Mouse (Mus musculus) forelimb bud, embryonic 11.5 days (tissue): ENCODE data around the gene Traf3.

Experiments used
- DNase-seq: peaks from one replicate; pipeline ENCODE4 v3.0.0-alpha.2; 2012; ENCODE audit warnings: low read depth, low spot score

The Traf3 gene

DNA sequence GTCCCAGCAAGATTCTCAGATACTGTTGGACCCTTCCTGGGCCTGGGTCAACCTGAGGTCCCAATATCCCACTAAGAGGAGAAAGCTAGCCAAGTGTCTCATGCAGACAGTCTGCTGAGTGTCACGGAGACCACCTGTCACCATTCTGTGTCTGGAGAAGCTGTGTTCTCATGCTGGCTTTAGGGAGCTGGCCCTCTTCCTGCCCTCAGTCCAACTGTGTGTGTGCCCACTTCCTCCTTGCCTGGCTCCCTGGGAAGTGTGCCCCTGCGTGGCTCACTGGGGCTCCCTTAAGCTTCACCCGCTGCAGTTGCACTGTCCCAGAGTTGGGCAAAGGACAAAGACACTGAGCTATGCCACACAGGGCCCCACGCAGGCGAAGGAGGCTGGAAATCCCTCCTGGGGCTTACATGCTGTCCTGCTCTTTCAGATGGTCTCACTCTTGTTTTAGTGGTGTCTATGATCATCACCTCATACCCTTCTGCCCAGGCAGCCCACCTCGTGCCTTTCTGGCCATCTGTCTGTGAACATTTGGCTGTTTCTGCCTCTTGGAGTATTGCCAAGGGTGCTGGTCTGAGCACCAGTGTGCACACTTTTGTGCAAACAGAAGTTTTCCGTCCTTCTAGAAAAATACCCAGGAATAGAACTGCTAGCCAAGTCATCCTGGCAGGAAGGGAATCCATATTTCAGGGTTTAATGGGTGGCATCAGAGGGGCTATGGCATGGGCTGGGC, 13.0 kb upstream of the Traf3 start:
- DNase-seq = no peak

DNA sequence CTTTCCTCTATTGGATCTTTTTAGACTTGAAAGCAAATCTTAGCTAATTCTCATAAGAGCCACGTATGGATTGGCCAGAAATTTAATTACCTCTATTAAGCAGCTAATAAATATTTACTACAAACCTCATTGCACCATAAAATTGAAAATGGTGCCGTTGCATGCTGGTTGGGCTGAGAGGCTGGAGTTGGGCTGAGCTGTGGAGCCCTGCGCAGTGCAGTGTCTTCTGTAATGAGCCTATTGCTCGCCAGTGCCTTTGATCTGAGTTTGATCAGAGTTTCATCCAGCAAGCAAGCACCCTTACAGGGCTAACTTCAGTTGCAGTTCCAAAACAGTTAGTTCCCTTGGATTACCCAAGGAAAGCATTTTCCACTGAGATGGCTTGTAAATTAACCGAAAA, 12.2 kb upstream of the Traf3 start:
- DNase-seq = no peak

DNA sequence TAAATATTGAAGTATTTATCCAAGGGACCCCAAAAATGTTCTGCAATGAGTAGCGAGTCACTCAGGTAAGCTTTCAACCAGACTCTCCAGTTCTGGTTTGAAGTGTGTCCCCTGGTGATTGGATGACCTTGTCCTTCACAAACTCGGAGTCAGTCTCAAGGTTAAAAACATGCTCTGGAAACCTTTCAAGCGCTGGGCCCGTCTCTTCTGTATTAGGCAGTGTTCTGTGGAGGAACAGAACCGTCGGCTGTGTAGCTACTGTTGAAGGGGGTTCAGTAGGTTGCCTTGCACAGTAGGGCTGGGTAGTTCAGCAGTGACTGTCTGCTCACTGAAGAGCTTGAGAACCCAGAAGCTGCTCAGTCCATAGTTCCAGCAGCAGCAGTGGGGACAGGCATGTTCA, 11.5 kb upstream of the Traf3 start:
- DNase-seq = no peak

DNA sequence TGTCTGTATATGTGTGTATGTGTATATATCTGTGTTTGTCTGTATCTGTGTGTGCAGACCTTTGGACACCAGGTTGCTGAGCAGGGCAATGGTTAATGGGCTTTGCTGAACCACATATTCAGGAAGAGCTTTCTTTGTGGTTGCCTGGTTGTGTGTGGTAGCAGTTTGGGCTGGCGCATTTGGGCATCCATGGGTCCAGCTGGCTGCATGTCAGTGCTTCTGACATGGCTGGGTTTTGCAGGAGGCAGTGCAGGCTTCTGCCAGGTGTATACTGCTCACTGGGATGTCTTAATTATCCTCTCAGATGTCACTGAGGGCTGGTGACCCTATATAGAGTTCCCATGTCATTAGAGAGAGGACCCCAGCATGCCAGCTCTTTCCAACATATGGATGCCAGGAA, 10.4 kb upstream of the Traf3 start:
- DNase-seq = no peak

DNA sequence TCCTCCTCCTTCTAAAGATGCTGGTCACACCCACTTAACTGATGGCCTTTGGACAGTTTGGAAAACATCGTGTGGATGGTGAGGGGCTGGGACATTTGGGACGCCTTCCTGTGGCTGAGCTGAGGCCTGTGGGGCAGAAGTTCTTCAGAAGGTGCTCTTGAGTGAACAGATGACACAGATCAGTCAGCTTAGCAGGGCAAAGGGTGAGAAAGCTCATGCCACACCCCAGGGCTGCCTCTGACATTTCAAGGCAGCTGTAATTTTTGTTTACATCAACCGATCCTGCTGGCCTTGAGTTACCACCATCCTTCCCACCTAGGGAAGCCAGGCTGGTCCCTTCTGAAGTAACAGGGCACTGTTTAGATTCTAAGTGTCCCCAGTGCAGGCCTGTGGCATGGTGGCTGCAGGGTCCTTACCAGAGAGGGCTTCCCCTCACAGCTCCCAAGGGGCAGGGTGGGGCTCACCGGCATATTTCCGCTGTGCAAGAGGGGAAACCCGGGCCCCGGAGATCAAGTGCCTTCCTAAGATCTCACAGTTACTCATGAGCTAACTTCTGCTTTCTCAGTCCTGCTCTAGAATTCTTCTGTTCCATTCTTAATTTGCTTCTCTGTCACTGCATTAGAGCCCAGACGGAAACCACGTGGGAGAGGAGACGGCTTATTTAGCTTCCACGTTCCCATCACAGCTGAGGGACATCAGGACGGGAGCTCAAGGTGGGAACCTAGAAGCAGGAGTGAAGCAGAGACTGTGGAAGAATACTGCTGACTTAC, 6.3 kb upstream of the Traf3 start:
- no peak for DNase-seq

DNA sequence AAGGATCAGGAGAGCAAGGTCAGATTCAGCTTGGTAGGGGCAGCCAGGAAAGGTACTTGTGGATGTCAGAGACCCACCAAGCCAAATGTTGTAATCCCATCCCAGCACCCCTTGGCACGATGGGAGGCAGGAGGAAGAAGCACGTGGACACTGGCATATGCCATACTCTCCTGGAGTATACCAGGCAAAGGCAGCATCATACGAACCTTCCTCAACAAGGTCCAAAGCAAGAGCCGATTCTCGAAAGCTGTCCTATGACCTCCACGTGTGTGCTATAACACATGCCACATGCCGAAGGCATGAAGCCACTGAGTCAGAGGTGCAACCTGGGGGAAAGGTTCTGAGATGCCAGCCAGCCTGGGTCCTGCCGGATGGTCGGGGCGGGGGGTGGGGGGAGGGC, 5.3 kb upstream of the Traf3 start:
- no peak for DNase-seq

DNA sequence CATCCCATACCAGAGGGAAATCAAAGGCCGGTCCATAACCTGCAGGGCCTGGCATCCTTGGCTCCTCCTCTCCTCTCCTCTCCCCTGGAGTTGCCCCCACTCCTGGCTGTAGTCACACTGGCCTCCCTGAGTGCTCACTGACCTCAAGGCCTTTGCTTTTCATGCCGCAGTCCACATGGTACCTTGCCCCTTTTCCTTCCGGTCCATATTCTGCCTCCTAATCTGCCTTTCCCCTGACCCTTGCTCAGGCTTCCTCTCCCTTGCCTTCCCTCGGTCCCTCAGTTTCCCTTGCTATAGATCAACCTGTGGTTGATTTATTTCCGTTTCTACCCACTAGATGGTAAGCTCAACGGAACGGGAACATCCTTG, 4.2 kb upstream of the Traf3 start:
- no peak for DNase-seq

DNA sequence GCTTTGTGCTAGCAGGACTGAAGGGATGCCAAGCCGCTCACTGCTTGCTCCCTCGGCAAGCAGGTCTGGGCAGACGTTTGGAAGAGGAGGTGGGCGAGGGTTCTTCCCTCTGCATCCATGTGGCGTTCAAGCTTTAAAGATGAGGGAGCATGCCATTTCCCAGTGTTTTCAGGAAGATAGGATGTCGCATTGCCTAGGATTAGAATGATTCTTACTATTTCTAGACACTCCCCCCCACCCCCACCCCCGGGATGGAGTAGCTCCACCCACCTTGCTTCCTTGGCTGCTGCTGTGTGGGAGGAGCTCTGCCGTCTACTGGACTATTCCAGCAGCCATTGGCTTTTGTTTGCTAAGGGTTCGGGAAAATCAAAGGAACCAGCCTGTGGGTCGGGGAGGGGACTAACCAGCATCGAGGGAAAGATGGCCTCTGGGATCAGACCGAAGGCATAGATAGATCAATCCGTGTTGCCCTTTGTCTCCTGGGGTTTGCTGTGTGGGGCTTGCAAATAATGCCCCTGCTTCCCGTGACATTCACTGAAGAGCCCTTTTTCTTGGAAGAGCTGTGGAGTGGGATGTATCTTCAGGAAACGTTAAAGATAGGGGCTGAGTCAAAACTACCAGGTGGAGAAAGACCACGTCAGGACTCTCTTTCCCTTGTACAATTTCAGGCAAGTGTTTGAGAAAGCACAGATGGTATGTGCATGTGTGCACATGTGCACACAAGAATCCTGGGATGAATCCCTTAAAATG, 3.7 kb upstream of the Traf3 start:
- peak; percentile 68 for DNase-seq

DNA sequence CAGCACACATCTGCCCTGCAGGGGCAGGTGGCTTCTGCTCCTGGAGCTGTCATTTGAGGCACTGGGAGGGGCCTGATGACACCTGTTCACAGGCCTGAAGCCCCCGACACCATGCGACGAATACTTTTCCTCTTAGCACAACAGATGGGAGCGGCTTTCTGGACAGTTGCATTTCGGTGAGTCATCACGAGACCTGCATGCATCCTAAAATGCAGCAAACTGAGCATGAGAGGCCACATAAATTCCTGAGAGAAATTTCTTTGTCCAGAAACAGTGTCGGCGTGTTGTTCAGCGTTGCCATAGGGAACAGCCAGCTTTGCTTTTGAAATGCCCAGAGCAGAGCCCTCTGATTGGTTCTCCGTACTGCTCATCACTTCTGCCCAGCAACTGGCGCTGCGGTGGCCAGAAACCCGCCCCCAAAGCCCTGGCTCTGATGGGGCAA, 1.8 kb upstream of the Traf3 start:
- DNase-seq = peak; percentile 95

DNA sequence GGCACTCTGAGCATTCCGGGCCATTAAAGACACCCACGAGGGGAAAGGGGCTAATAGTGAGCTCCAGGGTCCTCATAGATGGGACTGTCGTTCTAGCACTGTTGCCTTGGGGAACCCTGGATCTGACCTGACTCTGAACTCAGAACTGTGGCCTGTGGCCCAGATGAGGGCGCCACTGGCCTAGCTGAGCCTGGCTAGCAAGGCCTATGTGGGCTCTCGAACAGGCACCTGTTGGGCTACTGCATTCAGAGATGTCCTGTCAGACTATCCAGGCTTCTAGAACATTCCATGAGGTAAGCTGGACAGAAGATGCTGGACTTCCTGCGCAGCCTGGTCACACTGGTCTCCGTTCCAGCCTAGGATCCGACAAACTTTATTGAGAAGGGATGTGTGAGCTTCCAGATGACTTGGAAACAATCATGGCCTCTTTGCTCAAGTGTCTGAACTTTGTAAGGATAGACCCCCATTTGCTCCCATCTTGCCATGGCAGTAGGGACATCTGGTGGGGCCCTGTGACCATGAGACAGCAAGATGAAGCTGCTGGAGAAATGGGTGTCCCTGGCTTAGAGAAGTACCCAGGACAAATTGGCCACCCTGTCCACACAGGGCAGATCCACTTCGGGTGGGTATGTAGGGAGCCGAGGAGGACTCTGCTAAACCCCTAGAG, 891 bp upstream of the Traf3 start:
- peak; percentile 58 for DNase-seq

DNA sequence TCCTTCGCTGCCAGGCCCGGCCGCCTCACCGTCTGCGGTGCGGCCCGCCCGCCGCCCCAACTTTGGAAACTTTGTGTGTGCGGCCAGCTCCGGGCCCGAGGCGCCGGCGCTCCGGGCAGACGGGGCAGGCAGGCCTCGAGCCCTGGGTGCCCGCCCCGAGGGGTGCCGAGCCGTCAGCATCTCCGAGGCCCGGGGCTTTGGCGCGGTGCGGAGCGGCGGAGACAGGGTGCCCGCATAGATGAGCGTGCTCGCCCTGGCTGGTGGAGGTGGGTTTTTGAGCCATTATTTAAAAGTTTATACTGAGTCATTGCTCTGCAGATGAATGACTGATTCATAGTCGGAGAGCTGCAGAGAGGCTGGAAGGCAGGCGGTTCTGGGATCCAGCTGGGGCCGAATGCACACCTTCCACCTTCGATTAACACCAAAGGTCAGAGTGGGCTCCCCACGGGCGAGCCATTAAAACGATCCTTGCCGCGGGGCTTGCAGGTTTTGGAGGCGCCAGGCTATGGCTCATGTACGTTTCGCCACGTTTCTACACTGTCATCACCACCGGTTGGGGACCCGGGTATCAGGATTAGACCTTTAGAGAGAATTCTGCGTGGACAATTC, 615 bp downstream of the Traf3 start:
- DNase-seq = no peak

DNA sequence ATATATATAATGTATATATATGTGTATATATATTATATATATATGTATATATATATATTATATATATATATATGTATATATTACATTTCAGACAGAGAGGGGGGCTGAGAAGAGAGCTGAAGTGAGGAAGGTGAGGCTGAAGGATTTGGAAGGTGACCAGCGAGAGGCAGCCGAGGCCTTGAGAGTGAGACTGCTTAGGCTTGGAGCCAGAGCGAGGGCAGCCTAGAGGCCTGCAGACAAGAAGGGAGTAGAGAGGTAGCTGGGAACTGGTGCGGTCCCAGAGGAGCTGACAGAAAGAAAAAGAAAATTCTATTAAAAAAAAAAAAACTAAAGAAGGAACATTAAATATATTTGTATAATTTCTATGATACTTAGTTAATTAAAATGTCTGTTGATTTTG, 2.7 kb downstream of the Traf3 start:
- DNase-seq = no peak

DNA sequence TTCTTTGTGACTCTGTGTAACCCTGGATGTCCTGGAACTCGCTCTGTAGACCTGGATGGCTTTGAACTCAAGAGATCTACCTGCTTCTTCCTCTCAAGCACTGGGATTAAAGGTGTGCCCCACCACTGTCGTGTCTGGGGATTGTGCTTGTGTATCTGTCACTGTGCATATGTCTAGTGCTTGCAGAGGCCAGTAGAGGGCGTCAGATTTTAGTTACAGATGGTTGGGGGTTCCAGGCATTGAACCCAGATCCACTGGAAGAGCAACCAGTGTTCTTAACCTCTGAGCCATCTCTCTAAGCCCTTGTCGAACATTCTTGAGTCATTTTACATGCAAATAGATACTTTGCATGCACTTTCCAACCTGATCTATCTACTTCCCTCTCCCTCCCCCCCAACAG, 12.6 kb downstream of the Traf3 start:
- DNase-seq = no peak

DNA sequence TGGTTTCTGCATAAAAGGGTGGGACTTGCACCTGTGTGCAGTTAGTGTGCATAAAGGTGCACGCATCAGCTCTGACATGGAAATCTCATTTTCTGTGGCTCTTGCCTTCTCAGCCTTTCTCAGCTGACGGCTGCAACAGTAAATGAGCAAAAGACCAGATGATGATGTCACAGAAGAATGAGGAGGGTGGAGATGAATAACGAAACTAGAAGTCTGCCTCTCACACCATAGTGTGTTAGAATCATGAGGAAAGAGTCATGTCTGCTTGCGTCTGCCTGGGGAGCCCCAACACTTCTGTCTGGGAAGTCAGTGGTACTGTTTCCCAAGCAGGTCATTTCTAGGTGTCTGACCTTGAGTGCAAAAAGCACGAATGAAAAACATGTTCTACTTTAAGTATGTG, 15.7 kb downstream of the Traf3 start:
- no peak for DNase-seq

DNA sequence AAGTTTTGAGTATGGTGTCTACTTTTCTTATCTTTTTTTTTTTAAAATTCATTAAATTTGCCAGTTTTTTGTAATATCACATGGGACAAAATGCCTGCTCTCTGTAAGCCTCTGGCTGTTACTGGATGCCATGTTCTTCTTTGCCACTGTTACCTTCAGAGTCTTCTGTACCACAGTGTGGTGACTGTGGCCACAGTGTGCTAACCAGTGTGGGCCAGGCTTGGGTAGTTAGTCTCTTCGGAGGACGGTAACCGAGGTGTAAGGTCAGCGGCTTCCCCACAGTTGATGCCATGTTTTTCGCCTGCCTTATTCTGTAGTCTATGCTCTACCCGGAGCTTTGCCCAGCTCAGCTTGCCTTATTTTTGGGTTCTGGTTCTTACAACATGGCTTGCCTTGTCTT, 16.2 kb downstream of the Traf3 start:
- no peak for DNase-seq

DNA sequence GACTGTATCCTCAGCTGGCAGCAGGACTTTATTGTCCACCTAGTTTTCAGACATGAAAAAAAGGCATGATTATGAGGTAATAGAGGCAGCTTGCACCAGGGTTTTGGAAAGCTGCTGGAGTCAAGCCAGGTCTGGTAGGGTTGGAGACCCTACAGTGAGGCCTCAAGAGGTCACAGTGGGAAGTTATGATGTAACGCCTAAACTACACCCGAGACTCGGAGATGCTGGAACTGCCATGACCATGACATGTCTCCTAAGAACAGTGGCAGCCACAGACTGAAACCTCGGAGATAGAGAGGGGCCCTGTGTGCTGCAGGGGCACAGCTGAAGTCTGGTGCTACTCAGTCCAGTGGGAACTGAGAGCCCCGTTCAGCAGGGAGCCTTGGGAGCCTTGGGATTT, 18.3 kb downstream of the Traf3 start, which contains the start of gene 4930595D18Rik:
Gene 4930595D18Rik (minus strand): TSS at position 16 of the 400 bp plus-strand sequence.
- DNase-seq = no peak

DNA sequence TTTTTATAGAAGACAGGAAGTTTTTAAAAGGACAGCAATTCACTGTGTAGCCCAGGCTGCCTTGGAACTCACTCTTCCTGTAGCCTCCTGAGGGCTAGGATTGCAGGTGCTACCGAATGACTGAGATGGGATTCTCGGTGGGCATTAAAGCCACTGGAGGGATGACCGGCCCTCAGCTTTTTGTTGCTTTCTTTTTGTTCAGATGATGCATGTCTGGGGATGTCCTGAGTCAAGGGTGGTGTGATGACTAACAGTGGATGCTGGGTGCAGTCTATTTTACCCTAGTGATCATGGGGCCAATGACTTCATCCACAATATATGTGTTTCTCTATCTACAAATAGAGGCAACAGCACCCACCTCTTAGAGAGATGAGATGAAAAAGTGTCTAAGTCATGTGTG, 20.8 kb downstream of the Traf3 start:
- no peak for DNase-seq

DNA sequence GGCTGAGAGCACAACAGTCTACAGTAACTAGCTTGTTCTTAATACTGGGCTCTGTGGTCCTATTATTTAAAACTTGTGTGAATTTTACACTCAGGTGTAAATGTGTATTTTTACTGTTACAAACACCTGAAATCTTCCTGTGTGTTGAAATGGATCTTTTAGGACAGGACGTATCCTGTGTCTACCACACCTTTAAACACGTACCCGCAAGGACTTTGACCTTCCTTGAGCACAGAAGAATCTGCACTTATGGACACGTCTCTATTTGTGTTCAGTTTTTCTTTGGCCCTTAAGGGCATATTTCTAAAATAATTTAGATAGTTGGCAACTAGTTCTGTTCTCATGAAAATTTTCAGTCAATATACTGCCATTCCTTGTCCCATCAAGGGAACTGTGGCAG, 22.1 kb downstream of the Traf3 start:
- DNase-seq = no peak

DNA sequence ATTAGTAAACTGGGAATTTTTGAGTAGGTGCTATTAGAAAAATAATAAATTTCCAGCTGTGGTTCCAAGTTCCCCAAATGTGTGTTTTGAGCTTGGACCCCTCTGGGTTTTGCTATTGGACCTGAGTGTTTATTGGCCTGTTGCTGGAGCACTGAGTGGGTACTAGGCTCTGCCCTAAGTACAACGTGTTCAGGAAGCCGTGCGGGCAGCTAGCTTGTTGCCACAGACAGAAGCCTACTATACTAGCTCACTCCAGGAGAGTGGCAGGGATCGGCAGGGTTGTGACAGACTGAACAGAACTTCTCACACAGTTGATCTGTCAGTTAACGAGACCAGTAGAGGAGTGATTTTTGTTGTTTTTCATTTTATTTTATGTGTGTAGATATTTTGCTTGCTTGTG, 24.2 kb downstream of the Traf3 start:
- no peak for DNase-seq

DNA sequence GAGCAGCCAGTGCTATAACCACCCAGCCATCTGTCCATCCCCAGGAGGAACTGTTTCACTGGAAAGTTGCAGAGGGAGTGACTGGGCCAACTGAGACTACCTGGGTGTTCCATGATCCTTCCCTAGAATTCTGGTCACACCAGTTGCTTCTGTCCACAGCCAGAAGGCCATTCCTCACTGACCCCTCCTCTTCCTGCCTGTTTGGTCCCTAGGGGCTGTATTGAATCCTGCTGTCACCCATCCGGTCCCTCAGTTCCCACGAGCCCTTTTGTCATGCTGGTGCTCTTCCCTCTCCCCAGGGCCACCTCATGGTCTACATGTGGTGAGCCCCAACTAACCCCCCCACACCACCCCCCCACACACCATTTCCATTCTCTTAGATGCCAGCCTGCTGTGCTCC, 24.7 kb downstream of the Traf3 start:
- no peak for DNase-seq

DNA sequence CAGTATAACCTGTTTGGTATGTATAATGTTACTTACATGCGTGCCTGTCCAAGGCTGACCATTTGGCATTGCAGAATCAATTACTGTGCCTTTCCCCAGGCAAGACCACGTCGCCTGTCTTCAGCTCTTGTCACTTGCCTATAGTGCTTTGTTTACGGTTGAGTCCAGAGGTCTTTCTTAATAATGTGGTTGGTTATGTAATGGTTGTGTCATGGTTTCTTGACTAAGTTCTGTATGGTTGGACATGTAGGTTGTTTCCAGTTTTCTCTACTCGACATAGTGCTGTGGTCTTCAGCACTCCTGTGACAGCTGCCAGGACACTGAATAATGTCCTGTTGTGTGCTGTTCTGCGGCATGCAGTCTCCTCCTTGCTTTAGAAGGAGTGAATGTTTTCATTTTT, 26.6 kb downstream of the Traf3 start:
- no peak for DNase-seq

DNA sequence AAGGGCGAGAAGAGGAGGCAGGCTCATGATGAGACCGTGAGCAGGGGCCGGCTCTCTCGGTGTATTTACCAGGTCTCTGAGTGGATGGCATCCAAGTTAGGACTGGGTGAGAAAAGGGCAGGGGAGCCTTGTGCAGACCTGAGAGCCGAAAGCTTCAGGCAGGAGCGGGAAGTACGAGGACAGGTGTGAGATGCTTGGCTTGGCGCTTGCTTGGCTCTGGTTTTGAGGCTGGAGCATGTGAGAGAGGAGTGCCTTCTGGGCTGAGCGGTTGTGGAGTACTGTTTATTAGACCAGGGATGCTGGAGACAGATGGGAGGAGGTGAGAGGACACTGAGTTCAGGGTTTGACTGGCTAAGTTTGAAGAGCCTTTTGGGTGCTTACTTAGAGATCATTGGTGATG, 27.2 kb downstream of the Traf3 start:
- no peak for DNase-seq
